Mouse (Mus musculus) Muller cell, postnatal 12 days (primary cell): ENCODE measurements around the gene Gpr1.
A peak's percentile ranks its signal among the peaks of the same experiment; 100 is the strongest.
"Not testable (repeated sequence)": the region's sequence is repeated elsewhere in the genome, so short reads cannot be mapped to it uniquely, and the experiment has no call there.

Experiments used
- DNase-seq: peaks from one replicate; pipeline ENCODE4 v3.0.0-alpha.2; 2015; ENCODE audit errors: inconsistent ontology term

Gene Gpr1

DNA sequence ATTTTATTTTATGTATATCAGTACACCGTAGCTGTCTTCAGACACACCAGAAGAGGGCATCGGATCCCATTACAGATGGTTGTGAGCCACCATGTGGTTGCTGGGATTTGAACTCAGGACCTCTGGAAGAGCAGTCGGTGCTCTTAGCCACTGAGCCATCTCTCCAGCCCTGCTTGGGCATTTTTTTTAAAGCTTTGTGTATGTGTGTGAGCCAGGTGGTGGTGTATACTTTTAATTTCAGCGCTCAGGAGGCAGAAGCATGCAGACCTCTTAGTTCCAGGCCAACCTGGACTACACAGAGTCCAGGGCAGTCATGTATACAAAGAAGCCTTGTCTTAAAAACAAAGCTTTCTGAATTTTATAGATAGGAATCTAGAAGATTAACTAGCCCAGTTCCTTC, 33.8 kb downstream of the Gpr1 start:
- DNase-seq, result not testable (repeated sequence)

DNA sequence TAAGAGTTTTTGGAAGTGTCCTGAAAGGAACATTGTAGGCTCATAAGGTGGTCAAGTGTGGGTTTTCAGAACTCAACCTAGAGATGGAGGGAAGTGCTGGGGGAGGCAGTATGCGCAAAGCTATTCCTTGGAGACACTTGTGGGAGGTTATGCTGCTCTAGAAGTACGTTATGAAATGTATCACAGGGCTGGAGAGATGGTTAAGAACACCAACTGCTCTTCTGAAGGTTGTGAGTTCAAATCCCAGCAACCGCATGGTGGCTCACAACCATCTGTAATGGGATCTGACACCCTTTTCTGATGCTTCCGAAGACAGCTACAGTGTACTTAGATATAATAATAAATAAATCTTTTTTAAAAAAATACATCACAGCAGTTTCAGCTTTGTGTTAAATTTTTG, 34.2 kb downstream of the Gpr1 start:
- DNase-seq, result no peak

DNA sequence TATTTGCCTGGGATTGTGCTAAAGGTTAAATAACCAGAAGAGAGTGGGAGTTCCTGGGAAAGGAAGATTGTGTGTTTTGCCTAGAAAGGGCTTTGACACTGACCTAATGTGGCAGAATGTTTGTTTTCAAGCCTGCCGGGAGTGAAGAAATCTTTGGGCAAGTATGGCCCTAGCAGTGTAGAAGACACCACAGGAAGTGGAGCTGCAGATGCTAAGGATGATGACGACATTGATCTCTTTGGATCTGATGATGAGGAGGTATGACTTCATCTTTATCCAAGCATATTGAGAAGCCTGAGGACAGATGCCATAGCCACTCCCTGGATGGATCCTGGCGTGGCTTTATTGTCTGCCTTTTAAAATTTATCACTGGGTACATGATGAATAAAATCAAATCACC, 36.0 kb downstream of the Gpr1 start:
- DNase-seq, result no peak

DNA sequence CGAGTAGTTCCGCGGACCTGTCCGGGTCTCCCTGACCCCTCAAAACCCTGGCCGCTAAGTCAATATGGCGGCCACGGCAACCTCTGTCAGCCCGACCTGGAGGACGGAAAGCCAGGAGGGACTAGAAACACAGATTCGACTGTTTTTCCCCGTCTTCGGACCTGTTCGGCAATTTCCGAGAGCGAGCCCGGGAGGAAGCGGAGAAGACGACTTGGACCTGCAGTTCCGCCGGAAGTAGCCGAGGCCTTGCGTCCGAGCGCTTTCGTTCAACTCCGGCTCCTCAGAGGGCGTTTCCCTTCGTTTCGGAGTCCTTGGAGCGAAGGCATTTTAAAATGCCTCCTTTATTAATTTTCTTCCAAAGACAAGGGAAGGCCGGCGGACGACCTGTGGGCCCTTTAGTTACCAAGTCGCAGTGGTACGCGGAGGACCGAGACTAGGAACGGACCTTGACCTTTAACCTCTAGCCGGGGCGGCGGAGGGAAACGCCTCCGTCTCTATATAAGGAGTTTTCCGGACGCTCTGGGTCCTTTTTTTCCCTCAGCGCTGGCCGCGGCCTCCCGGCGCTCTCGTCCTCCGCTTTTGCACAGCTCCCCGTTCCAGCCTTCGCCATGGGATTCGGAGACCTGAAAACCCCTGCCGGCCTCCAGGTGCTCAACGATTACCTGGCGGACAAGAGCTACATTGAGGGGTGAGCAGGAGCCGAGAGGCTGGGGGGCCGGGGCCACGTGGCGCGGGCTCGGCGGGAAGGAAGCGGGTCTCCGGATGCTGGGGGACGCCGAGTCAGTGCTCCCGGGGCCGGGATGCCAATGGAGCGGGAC, 37.5 kb downstream of the Gpr1 start, which contains the start of the genes Eef1b2 and Ndufs1:
Gene Eef1b2, plus strand, starts transcription at position 222 of the 818 bp plus-strand sequence.
Gene Ndufs1, minus strand, starts transcription at position 230 of the 818 bp plus-strand sequence.
- DNase-seq, result peak; percentile 97

DNA sequence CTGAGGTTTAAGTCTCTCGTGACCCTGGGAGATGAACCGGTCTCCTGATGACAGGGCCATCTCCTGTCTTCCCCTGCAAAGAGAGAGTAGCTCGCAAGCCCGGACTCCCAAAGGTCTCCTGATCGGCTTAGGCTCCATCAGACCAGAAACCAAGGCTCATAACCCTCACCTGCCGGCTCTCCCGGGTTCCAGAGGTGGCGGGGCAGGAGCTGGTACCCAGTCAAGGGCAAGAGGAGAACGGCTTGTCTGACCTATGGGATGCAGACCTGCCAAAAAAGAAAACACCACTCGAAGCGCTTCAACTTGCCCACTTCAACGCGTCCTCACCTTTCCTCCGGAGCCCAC, 38.1 kb downstream of the Gpr1 start:
- no peak for DNase-seq

DNA sequence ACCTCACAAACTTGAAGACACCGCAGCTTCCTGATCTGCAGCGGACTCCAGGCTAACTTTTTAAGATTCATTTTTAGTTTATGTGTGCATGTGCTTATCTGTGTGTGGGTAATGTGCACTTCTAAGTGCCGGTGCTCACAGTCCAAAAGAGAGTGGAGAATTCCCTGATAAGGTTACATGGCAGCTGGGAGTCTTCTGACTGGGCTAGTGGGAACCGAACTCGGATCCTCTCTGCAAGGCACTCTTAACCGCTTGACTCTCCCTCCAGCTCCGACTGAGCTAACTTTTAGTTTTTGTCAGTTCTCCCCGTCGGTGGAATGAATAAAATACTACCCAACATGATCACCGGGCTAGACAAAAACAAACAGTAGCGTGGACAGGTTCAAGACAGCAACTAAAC, 38.5 kb downstream of the Gpr1 start:
- no peak for DNase-seq

DNA sequence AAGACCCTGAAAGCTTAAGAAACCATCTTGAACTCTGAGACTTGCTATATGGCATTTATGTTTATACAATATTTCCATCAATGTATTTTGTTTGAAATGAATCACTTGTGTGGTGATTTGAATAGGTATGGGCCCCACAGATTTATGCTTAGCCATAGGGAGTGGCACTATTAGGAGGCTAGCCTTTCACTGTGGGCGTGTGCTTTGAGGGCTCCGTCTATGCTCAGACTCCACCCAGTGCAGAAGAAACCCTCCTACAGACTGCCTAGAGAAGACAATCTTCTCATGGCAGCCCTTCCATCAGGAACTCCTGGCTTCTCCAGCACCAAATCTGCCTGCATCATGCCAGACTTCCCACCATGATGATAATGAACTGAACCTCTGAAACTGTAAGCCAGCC, 45.7 kb downstream of the Gpr1 start:
- DNase-seq, result no peak

DNA sequence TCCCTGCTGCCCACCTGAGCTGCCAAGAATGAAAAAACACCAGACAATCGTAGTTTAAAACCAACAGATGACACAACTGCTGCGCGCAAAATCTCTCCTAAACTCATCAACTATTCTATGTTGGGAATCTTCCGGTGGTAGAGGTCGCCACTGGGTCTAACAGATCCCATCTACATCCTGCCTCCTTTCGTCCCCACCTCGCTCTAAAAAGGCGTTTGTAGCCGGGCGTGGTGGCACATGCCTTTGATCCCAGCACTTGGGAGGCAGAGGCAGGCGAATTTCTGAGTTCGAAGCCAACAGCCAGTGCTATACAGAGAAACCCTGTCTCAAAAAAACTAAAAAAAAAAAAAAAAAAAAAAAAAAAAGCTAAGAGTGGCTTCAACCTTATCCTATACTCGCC, 74.1 kb downstream of the Gpr1 start:
- DNase-seq, result no peak

DNA sequence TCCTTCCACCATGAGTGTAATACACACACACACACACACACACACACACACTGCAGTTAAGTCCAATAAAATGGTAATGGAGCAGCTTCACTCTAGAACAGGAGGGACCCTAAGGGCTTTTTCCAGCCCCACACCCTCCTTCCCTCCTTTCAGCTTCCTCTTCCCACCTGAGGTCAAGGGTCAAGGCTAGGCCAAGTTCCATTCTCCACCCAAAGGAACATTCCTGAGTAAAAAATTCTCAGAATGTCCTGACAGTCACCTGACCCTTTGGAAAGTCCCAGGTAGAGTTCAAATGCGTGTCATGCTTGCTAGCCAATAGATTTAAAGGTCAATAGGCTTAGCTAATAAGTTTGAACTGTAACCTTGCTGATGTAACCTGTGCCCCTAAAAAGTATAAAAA, 75.8 kb downstream of the Gpr1 start:
- not testable (repeated sequence) for DNase-seq

DNA sequence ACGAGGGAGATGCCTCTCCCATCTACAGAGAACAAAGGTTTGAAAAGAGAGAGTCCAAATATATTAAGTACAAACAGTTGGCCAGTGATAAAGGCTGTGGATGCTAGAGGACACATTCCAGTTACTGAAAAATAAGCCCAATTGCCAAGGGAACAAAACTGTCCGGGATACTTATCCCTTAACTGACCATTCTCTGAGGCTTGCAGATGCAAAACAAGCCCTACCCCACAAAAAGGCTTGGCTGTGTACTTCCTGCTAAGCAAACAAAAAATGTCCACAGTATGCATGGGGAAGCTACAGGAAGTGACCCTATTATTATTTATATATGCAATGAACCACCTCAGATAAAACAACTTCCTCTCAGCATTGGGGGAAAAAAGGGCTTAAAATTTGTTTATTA, 76.4 kb downstream of the Gpr1 start:
- DNase-seq, result no peak

DNA sequence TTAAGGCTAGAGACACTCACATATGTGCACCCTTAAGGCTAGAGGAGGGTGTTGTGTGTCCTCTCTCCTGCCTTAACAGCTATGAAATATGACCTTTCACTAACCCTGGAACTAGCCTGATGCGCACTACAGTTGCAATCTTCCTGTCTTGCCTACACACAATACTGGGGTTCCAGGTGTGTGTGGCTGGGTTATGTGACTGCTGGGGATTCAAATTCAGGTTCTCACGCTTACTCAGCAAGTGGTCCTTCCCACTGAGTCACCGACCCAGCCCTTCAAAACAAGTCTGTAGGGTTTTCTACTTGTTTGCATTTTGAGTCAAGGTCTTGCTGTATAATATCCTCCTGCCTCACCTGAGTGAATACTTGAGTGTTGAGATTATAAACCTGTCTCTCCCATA, 79.8 kb downstream of the Gpr1 start:
- no peak for DNase-seq
